ENCODE assay signal across 13 mouse cellular contexts in the genomic region with DNA sequence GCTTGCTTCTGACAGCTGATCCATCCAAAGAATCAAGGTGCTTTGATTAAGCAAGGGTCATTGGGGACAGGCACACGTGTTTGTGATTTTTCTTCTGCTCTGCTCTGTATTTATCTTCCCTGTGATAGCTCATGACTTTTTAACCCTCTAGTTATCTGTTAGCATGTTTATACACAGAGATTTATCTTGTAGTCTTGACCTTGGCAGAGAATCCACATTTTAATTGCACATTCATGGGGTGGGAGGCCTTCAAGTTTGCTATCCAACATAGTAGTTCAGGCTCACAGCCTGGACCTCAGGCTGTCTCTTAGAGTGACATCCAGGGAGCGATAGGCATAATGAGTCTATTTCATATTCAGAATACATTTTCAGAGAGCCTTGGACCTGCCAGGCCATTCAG.
"Had no signal": no experiment of that assay in that cellular context is flagged by ENCODE, and none has a peak within 500 bp of the region (broad histone marks: within the 10 kb centered on the region; RNA-seq: fewer than 3 reads in every experiment).

No protein-coding gene starts in this region.

- H3K4me3 ChIP-seq: intestine, embryonic 15.5 days; limb, embryonic 12.5 days; limb, embryonic 15.5 days; liver, embryonic 13.5 days; megakaryocyte, embryonic 14.5 days; midbrain, embryonic 10.5 days; midbrain, embryonic 13.5 days had no signal

- H3K27me3 ChIP-seq: intestine, embryonic 15.5 days; limb, embryonic 12.5 days; limb, embryonic 15.5 days; liver, embryonic 13.5 days; megakaryocyte, embryonic 14.5 days; midbrain, embryonic 13.5 days had no signal

- H3K9ac ChIP-seq: intestine, embryonic 15.5 days; limb, embryonic 12.5 days; limb, embryonic 15.5 days; liver, embryonic 13.5 days; midbrain, embryonic 13.5 days had no signal

- H3K4me2 ChIP-seq: intestine, embryonic 15.5 days; limb, embryonic 12.5 days; limb, embryonic 15.5 days; liver, embryonic 13.5 days; midbrain, embryonic 13.5 days had no signal

- ATAC-seq: intestine, embryonic 15.5 days; lung, postnatal 0 days; midbrain, embryonic 13.5 days had no signal

- H3K4me1 ChIP-seq: intestine, embryonic 15.5 days; limb, embryonic 12.5 days; liver, embryonic 13.5 days; megakaryocyte, embryonic 14.5 days; midbrain, embryonic 10.5 days; midbrain, embryonic 13.5 days had no signal

- H3K36me3 ChIP-seq: intestine, embryonic 15.5 days; limb, embryonic 12.5 days; limb, embryonic 15.5 days; liver, embryonic 13.5 days; midbrain, embryonic 10.5 days; midbrain, embryonic 13.5 days had no signal

- H3K9me3 ChIP-seq: intestine, embryonic 15.5 days; limb, embryonic 12.5 days; limb, embryonic 15.5 days; liver, embryonic 13.5 days; midbrain, embryonic 10.5 days; midbrain, embryonic 13.5 days had no signal

- DNase-seq: left cerebral cortex, postnatal 4 days; liver, embryonic 13.5 days; lung, adult 2 months; lung, postnatal 36 days; thymus, adult 18-20 months; thymus, postnatal 36 days had no signal

- H3K27ac ChIP-seq: intestine, embryonic 15.5 days; limb, embryonic 12.5 days; limb, embryonic 15.5 days; liver, embryonic 13.5 days; midbrain, embryonic 10.5 days; midbrain, embryonic 13.5 days had no signal
